Mouse (Mus musculus) induced T-regulatory cell, adult 2 months (primary cell): ENCODE measurements around the gene Dpp6.
A peak's percentile ranks its signal among the peaks of the same experiment; 100 is the strongest.

Source experiments
- DNase-seq: peaks from one replicate; pipeline ENCODE4 v3.0.0-alpha.2; 2012; ENCODE audit warnings: low read depth

Dpp6 gene

DNA sequence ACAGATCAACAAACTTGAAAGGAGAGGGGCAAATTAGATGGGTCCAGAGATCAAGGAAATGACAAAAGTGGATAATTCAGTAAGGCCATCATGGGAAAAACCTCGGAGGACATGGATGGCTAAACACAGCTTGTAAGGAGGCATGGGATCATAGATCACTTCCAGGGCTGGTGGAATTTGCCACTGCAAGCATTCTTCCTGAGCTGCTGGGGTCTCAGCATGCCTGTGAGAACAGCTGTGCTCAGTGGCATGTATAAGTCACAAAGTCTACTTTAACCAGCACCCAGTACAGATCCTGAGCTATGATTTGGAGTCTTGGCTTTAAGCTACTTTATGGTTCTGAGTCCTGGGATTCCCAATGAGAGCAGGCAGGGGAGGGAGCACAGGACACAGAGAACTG is 246.9 kb downstream of the Dpp6 start:
- no peak for DNase-seq

GRCm38 (mm10) chr5:27066837-27067236 is 249.8 kb downstream of the Dpp6 start:
- no peak for DNase-seq

DNA sequence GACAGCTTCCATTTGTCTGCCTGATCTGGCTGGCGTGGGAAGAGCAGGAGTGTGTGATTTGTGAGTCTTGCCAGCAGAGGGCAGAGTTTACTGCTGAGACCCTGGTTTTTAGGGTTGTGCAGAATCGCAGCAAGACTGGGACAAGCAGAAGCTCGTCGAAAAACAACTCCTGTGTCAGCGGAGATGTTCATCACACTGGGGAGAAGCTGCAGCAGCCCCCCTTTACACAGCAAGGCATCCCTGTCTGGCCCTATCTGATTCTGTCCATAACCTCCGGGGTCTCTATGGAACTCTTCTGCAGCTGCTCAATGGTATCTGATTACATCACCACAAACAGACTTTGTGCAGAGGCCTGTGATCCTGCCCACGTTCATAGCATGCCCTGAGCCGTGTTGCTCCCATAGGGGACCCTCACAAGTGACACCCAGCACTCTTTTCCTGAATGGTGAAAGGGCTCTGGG is 258.2 kb downstream of the Dpp6 start:
- no peak for DNase-seq

GRCm38 (mm10) chr5:27076046-27076445 is 259.0 kb downstream of the Dpp6 start:
- DNase-seq, result no peak

DNA sequence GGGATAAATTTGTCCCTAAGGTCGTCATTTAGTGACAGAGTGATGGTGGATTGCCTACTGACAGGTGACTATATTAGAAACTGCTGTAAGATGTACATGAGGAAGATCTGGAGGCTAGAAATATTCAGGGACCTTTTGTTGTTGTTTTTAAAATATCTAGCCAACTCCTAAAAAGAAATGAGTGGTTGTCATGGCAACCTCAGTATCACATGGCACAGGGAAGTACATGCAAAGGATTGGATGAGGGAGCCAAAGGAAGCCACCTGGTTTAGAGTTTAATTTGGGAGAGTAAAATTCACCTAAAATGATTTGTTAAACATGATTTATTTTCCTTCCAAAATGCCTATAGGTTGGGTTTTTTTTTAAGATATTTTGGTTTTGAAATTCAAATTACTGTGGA is 260.8 kb downstream of the Dpp6 start:
- no peak for DNase-seq

GRCm38 (mm10) chr5:27081275-27081674 is 264.3 kb downstream of the Dpp6 start:
- no peak for DNase-seq

- DNase-seq, result no peak
Measured at GRCm38 (mm10) chr5:27083762-27084161, 266.8 kb downstream of the Dpp6 start.

DNA sequence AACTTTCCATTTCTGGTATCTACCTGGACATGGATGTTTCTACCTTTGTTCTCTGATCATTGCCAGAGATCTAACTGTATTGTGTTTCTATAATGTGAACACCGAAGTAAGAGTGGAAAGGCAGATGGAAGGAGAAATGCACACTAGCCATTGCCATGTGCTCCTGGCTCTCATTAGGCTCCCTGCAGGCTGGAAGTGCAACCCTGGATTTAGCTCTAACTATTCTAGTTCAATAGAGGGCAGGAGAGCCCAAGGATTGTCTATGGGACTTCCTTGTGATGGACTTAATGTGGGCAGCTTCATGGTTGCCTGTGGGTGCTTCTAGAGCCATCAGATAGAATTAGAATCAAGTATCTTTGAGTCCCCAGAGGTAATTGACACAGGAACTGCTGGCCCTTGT is 291.2 kb downstream of the Dpp6 start:
- DNase-seq, result no peak

- no peak for DNase-seq
Measured at GRCm38 (mm10) chr5:27122479-27122878, 305.5 kb downstream of the Dpp6 start.

DNA sequence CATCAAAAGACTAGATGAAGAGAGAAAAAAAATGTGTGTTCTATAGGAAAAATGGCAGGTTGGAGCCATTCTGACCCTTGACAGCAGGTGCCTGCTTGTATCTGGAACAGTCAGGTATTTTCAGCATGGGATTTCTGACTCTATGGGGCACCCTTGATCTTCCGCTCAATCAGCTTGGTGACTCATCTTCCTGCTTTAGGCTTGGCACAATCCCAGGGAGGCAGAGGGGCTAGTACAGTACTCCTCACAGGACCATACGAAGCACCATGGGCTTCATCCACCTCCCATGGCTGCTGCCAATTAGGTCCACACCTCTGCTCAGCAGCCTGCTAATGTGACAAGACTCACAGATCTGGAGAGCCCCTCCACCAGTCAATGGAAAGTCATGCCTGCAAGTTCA is 305.9 kb downstream of the Dpp6 start:
- DNase-seq, result no peak

- DNase-seq, result no peak
Measured at GRCm38 (mm10) chr5:27126034-27126433, 309.0 kb downstream of the Dpp6 start.

DNA sequence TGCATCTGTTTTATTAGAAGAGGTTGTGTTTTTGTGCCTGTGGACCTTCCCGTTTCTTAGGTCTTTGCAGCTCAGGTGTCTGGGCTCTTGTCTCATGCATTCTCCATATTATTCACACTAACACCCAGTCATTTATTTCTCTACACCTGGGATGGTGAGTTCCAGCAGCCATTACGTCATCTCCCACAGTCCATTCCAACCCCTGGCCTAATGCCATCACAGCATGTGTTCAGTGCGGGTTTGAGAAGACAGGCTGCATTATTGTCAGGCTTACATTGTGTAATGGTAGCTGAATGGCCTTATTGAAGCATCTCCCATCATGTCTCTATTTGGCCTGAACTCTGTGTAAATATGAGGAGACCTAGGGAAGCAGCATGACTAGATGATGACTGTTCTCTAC is 316.2 kb downstream of the Dpp6 start:
- DNase-seq, result no peak

DNA sequence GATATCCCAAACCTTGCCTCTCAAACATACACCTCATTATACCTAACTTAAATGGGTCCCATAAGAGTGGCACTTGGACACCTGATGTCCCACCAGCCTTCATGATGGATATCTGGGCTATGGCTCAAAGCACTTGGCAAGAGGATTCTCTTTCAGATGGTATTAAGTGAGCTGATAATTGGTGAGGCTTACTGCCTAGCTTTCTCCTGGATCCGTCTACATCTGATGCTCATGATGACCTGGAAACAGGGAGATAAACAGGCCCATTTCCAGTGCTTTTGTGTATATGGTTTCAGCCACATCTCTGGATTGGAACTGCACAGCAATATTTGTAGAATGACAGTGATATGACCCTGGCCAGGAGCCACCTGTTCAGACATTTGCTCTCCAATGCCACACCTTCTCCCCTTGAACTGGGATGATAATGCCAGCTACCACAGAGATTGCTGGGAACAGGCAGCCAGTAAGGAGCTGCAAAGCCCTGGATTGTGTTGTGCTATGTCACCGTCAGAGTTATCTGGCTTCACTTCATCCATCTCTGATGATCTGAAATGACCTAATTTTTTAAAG is 317.5 kb downstream of the Dpp6 start:
- no peak for DNase-seq

DNA sequence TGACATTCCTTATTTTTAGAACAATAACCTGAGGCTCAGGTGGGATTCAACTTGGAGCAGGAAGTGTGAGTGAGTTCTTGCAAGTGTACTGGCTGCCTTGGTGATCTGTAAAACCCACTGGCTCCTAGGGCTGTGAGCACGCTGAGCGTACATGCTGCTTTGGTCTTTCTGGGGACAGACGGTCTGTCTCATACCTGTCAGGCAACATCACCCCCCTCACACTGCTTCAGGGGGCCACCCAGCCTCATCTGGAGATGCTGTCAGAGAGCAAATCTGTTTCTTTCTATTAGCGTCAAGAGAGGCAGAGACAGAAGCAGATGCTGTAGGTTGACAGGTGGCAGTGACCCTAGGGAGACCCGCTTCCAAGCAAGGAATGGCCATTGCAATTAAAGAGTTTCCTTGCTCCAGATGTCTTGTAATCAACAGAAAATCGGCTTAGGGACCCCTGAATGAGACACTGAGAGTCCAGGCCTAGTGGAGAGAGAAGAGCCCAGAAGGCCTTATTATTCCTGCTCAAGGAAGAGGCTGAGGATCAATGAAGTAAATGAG is 330.5 kb downstream of the Dpp6 start:
- DNase-seq, result no peak

- no peak for DNase-seq
Measured at GRCm38 (mm10) chr5:27151017-27151416, 334.0 kb downstream of the Dpp6 start.

DNA sequence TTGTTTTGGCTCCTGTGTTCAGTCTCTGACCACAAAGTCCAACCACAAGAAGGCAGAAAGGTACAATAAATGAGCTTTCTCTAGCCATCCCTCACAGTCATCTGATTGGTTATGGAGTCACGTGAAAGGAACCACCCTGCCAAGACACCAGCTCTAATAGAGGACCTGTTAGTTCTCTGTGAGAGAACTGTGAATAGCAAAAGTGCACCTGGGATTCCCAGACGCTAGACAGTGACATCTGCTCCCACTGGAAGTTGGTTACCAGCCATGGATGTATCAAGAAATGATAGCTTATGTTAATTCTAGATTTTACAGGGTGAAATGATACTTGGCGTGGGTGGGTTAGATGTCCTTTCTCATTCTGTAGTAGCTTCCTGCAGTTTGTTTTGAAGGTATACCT is 338.7 kb downstream of the Dpp6 start:
- no peak for DNase-seq

DNA sequence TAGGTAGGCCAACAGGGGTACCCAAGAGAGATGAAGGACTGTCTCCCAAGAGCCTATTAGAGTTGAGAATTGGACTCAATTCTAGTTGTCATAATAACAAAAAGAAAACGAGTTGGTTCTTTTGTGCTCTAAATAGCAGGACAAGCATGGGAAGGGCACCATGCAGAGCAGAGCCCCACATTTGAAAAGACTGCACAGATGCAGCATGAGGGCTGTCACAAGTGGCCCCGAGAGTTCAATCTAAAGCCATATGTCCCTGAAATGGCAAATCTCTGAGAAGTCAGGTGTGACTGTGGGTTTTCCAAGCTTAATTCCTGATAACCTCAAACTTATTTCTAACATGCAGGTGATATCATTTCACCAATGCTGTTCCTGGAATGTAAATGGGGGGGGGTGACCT is 339.4 kb downstream of the Dpp6 start:
- DNase-seq, result no peak

DNA sequence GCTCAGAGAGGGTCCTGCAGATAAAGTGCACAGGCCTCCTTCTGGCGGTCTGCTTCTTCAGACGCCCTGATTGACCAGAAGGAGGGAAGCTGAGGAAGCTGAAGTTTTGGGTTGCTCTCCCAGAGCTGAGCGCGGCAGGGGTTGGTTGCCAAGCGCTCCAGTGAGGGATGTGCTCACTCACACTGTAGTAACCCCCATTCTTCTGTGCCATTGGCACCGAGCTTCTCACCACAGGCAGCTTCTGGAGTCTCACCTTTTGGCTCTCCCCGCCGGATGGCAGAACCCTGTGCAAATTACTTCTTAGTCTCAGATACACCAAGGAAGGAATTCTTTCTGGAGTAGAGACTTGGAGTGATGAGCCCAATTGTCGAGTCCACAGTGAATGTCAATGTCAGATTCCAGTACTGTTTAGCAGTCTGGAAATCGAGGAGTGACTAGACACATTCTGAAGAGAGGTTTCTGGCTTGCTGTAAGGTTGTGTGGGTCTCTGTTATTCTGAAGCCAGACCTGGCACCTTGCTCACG is 344.2 kb downstream of the Dpp6 start:
- no peak for DNase-seq

DNA sequence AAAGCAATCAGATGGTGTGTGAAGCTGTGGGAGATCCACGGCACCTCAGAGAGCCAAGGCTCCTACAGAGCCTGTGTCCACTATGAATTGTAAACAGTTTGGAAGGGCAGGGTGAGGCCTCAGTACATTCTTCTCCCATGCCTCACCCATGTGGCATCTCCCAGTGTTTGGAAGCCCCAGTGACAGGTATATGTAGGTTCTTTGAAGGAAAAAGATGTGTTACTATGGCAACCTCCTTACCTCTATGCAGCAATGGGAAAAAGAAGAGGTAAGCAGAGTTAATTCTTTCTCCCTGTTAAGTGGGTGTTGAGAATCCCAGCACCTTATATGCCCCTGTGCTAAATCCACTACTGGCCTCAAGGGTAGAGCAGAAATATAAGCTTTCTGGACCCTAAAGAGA is 351.5 kb downstream of the Dpp6 start:
- DNase-seq, result no peak

DNA sequence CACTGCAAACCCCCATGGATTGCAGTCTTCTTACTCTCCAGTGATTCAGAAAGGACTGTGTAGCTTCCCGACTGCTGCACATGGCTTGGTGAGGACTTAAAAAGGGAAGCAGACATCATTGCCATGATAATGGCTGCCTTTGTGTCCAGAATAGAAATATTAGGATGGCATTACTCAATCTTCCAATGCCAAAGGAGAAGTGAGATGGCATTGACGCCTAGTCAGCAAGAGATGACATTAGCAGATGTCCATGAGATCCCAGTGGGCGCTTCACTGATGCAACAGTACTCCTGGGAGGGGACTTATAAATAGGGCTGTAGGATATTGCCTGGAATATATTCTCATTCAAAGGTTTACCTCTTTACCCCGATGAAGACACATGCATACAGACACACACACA is 368.0 kb downstream of the Dpp6 start:
- no peak for DNase-seq

GRCm38 (mm10) chr5:27191242-27191969 is 374.4 kb downstream of the Dpp6 start:
- no peak for DNase-seq

DNA sequence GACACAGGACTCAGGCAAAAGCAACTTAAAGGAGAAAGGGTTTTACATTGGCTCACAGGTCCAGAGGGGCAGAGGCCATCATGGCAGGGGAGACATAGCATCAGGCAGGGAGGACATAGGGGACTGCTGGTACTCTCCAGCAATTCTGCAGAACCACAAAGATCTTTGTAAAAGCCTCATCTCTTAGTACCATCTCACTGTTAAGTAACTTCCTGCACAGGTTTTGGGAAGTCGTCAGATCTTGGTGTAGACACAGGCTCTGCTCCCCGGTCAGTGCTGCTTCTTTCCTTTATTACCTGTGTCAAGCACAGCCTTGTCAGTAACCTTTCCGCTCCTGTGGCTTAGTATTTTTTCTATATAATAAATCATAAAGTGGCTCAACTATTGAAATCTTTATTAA is 377.2 kb downstream of the Dpp6 start:
- no peak for DNase-seq

GRCm38 (mm10) chr5:27194975-27195374 is 378.0 kb downstream of the Dpp6 start:
- DNase-seq, result peak; percentile 0
